Mouse (Mus musculus) ES-Bruce4 (cell line): ENCODE measurements at regions not wholly inside any gene's neighbourhood (a gene's known extent, or its start where the extent isn't known, plus 50 kb on each side); places are given as distances from the start of the nearest gene placed in this dataset.

Source experiments
- CTCF ChIP-seq: IDR thresholded peaks from one replicate; pipeline ENCODE4 v1.8.1; 2011; ENCODE audit warnings: low read depth, low read length
- EP300 ChIP-seq: IDR thresholded peaks from 2 replicates; pipeline ENCODE4 v1.6.1; 2011; ENCODE audit warnings: low read depth, low read length; ENCODE audit not compliant: insufficient read depth
- POLR2A ChIP-seq: IDR thresholded peaks from one replicate; pipeline ENCODE4 v1.8.1; 2011; ENCODE audit warnings: low read length; ENCODE audit not compliant: insufficient read depth

GRCm38 (mm10) chr5:100252036-100252435, 92.4 kb upstream of the Tmem150c start:
- no peak for TF ChIP-seq CTCF
- no peak for TF ChIP-seq POLR2A
- no peak for TF ChIP-seq EP300
